Mouse (Mus musculus): ENCODE results near the gene Gcn1l1. TPM values are rescaled to one million over a fixed set of nuclear protein-coding genes. Genes with fewer than 3 reads are reported as not detected.

Gene Gcn1l1
- total RNA-seq, 1 experiment from 2014 or later = 22.8 TPM

DNA sequence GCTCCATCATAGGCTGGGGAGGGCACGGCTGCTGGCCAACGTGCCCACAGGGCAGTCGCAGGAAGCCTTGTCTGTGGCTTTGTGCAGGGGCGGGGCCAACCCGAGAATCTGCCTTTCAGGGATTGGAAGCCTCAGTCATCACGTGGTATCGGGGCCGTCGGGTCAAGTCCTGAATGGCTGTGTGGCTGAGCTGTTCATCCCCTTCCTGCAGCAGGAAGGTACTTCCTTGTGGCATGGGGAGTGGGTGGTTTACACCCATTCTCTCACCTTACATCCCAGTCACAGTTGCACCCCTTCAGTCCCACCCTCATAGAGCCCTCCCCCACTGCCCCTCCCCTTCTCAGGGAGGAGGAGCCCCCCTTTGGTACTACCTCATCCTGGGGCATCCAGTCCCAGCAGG, 16.6 kb downstream of the Gcn1l1 start:
- ATAC-seq (replicated peaks; ENCODE audit: insufficient number of reproducible peaks, low FRiP score, low TSS enrichment, poor library complexity, severe bottlenecking) = no peak

- ATAC-seq (replicated peaks; ENCODE audit: insufficient number of reproducible peaks, low FRiP score, low TSS enrichment, poor library complexity, severe bottlenecking) = no peak
Measured at GRCm38 (mm10) chr5:115585616-115586015, 20.6 kb downstream of the Gcn1l1 start.

GRCm38 (mm10) chr5:115586166-115586565, 21.1 kb downstream of the Gcn1l1 start:
- no peak for ATAC-seq (replicated peaks; ENCODE audit: insufficient number of reproducible peaks, low FRiP score, low TSS enrichment, poor library complexity, severe bottlenecking)

- no peak for ATAC-seq (replicated peaks; ENCODE audit: insufficient number of reproducible peaks, low FRiP score, low TSS enrichment, poor library complexity, severe bottlenecking)
Measured at GRCm38 (mm10) chr5:115586780-115587179, 21.7 kb downstream of the Gcn1l1 start.

DNA sequence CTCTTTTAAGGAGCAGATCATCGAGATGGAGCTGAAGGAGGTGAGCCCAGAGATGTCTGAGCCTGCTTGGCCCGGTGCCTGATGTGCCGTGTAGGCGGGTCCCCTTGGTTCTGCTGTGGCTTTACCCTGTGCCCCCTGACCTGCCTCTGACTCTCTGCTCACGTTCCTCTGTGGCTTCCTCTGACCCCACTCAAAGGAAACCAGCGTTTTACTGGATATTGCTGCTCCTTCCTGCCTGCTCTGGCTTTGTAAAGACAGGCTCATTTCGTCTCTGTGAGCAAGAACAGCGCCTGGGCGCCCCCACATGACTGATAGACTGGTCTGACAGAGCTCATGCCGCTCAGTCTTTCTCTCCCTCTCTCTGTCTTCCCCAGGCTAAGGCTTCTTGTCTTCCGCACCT, 26.0 kb downstream of the Gcn1l1 start:
- ATAC-seq (replicated peaks; ENCODE audit: insufficient number of reproducible peaks, low FRiP score, low TSS enrichment, poor library complexity, severe bottlenecking) = no peak

- ATAC-seq (replicated peaks; ENCODE audit: insufficient number of reproducible peaks, low FRiP score, low TSS enrichment, poor library complexity, severe bottlenecking) = no peak
Measured at GRCm38 (mm10) chr5:115591506-115591905, 26.5 kb downstream of the Gcn1l1 start.

- ATAC-seq (replicated peaks; ENCODE audit: insufficient number of reproducible peaks, low FRiP score, low TSS enrichment, poor library complexity, severe bottlenecking) = no peak
Measured at GRCm38 (mm10) chr5:115603561-115603960, 38.5 kb downstream of the Gcn1l1 start.

GRCm38 (mm10) chr5:115611566-115611965, 46.5 kb downstream of the Gcn1l1 start:
- no peak for ATAC-seq (replicated peaks; ENCODE audit: insufficient number of reproducible peaks, low FRiP score, low TSS enrichment, poor library complexity, severe bottlenecking)

- no peak for ATAC-seq (replicated peaks; ENCODE audit: insufficient number of reproducible peaks, low FRiP score, low TSS enrichment, poor library complexity, severe bottlenecking)
Measured at GRCm38 (mm10) chr5:115613332-115613731, 48.3 kb downstream of the Gcn1l1 start.

- ATAC-seq (replicated peaks; ENCODE audit: insufficient number of reproducible peaks, low FRiP score, low TSS enrichment, poor library complexity, severe bottlenecking) = 0 out of 2 replicates have a peak, but pooled peaks have one; percentile 45
Measured at GRCm38 (mm10) chr5:115614948-115615347, 49.9 kb downstream of the Gcn1l1 start.

DNA sequence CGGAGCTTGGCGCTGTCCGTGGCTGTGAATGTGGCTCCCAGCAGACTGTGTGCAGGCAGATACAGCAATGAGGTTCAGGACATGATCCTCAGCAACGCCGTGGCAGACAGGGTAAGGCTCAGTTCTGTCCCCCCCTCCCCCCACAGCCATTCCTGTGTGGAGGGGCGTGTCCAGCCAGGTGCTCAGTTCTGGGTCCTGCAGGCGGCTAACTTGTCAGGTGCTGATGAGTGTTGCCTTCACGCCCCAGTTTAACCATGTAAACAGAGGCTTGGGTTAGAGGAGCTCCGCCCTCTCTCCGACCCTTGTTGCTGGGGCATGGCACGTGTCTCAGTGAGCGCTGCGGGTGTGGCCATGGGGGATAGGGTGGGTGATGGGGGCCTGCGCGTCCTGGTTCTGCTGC, 54.6 kb downstream of the Gcn1l1 start:
- no peak for ATAC-seq (replicated peaks; ENCODE audit: insufficient number of reproducible peaks, low FRiP score, low TSS enrichment, poor library complexity, severe bottlenecking)

DNA sequence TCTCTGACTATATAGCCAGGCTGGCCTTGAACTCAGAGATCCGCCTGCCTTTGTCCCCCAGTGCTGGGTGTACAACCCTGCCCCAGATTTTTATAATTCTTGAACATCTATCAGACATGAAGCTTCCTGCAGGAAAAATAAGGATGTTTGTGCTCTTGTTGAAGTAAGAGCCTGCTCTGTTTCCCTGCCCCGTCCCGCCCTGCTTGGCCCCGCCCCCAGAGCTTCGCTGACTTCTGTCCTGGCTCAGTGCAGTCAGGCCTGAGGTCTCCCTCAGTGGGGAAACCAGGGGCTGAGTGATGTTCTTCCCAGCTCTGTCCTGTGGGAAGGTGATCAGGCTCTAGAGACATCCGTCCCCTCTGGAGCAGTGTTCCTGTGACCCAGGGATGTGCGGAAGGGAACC, 57.6 kb downstream of the Gcn1l1 start:
- ATAC-seq (replicated peaks; ENCODE audit: insufficient number of reproducible peaks, low FRiP score, low TSS enrichment, poor library complexity, severe bottlenecking) = peak; percentile 37; the same call in 1 of the 2 replicates

GRCm38 (mm10) chr5:115623694-115624440, 58.8 kb downstream of the Gcn1l1 start:
- ATAC-seq (replicated peaks; ENCODE audit: insufficient number of reproducible peaks, low FRiP score, low TSS enrichment, poor library complexity, severe bottlenecking) = peak; percentile 43

- ATAC-seq (replicated peaks; ENCODE audit: insufficient number of reproducible peaks, low FRiP score, low TSS enrichment, poor library complexity, severe bottlenecking) = no peak
Measured at GRCm38 (mm10) chr5:115626237-115626886, 61.3 kb downstream of the Gcn1l1 start.

DNA sequence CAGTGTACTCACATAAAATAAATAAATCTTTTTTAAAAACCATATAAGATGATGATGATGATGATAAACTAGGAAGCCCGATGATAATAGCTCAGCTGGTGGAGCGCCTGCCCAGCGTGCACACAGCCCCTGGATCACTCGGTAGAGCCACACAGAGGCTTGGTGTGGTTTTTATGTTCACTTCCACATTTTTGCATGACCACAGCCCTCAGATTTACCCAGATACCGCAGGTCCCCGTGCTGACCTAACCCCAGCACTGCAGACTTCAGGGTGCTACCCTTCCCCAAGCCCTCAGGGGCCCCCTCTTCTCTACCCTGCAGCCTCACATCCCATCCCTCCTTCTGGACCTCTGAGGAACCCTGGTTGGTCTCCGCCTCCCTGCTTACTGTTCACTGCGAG, 63.0 kb downstream of the Gcn1l1 start:
- ATAC-seq (replicated peaks; ENCODE audit: insufficient number of reproducible peaks, low FRiP score, low TSS enrichment, poor library complexity, severe bottlenecking) = peak; percentile 54; the same call in 1 of the 2 replicates

- ATAC-seq (replicated peaks; ENCODE audit: insufficient number of reproducible peaks, low FRiP score, low TSS enrichment, poor library complexity, severe bottlenecking) = no peak
Measured at GRCm38 (mm10) chr5:115629672-115630071, 64.6 kb downstream of the Gcn1l1 start.

GRCm38 (mm10) chr5:115630291-115630690, 65.2 kb downstream of the Gcn1l1 start:
- no peak for ATAC-seq (replicated peaks; ENCODE audit: insufficient number of reproducible peaks, low FRiP score, low TSS enrichment, poor library complexity, severe bottlenecking)

DNA sequence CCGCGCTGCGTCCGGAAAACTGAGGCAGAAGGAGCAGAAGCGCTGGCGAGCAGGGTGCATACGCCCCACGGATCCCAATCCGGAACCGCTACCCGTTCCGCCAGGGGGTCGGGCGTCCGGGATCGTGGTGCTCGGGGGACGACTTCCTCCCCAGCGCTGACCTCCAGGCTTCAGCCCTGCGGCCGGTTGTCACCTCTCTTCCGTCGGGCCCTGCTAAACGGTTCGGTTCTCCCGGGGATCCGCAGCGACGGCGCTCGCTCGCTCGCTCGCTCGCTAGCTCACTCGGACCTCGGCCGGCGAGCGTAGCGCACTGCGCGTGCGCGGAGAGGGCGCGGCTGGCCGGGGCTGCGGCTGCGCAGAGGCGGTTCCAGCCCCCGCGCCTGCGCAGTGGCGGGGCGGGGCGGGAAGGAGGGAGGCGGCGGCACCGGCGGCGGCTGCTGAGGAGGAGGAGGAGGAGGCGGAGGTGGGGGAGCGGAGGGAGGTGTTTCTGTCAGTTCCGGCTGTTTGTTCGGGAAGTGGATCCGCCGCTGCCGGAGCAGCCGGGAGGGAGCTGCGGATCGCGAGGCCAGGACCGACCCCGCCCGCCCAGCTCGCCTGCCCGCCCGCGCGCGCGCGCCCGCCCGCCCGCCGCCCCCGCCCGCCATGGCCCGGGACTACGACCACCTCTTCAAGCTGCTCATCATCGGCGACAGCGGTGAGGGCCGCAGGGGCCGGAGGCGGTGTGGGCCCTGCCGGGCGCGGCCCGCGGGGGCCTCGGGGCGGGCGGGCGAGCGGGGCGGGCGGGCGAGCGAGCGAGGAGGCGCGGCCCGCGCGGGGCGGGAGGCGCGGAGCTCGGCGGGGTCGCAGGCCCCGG, 66.7 kb downstream of the Gcn1l1 start, which contains the start of gene Rab35:
Gene Rab35 (plus strand): TSS at position 404 of the 853 bp plus-strand sequence.
- peak; percentile 67 for ATAC-seq (replicated peaks; ENCODE audit: insufficient number of reproducible peaks, low FRiP score, low TSS enrichment, poor library complexity, severe bottlenecking)

DNA sequence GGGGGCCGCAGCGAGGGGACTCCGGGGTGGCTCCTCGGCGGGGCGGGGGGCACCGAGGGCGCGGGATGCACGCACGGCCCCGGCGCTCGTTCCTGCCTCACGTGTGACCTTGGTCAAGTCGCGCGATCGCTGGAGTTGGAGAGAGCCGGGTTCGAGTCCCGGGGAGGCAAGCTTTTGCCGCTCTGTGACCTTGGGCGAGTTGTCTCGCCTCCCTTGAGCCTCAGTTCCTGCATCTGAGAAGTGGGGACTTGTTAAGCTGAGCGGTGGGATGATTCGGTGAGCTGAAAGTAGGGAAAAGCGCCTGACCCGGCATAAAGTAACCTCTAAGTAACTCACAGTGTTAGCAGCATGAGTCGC, 67.3 kb downstream of the Gcn1l1 start:
- ATAC-seq (replicated peaks; ENCODE audit: insufficient number of reproducible peaks, low FRiP score, low TSS enrichment, poor library complexity, severe bottlenecking) = no peak

All from monocyte, adult 5-6 weeks (primary cell).